Mouse (Mus musculus) cerebellum, adult 2 months (tissue): ENCODE results near the gene Abl1.

ENCODE experiments used
- CTCF ChIP-seq: fragments of 200-500 bp; IDR thresholded peaks from 2 replicates; pipeline ENCODE4 v1.5.1; 2011; ENCODE audit warnings: low read depth, mild to moderate bottlenecking, control low read depth, low read length, moderate library complexity, borderline replicate concordance; ENCODE audit not compliant: insufficient read depth
- POLR2A ChIP-seq: fragments of 200-500 bp; IDR thresholded peaks from 2 replicates; pipeline ENCODE4 v1.6.1; 2011; ENCODE audit warnings: low read length, control low read depth, borderline replicate concordance; ENCODE audit not compliant: insufficient read depth

DNA sequence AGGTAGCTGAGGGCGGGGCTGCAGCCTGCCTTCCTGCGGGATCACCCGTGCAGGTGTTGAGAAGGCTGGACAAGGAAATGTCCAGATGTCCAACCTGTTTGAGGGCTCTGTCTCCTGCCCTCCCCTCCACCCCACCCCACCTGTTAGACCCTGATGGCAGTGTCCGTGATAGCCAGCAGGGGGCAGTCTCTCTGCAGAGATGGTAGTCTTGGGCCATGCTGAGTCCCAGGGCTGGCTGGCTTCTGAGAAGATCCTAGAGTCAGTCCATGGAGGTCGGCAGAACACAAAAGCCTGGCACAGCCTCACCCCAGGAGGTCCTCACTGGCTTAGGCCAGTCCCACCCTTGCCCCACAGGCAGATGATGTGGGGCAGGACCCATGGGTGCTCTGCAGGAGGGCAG lies 127.2 kb downstream of the Abl1 start:
- TF ChIP-seq POLR2A, result no peak
- peak; percentile 80 for TF ChIP-seq CTCF
